Comparison of ENCODE assay signal across 25 mouse cellular contexts in genomic region chr8:113885101-113885500, GRCm38 (mm10). TPM values are rescaled to one million over a fixed set of nuclear protein-coding genes. Genes with fewer than 3 reads are reported as not detected.
A peak's percentile ranks its signal among the peaks of the same experiment; 100 is the strongest.
DNase-seq lines count a peak whose midpoint lies in the region; TF ChIP-seq lines count a peak whose summit lies in the region.
"Had no signal": no experiment of that assay in that cellular context is flagged by ENCODE, and none has a peak within 500 bp of the region (broad histone marks: within the 10 kb centered on the region; RNA-seq: fewer than 3 reads in every experiment).

No protein-coding gene starts in this region.

- no peak for TF ChIP-seq POLR2A in kidney, adult 2 months (IDR thresholded peaks at IDR 0.05; ENCODE audit: low read depth, low read length)

- no peaks in the 10 kb centered on the region for H3K36me3 ChIP-seq in kidney, adult 2 months (ENCODE audit: control insufficient read depth, insufficient read depth, low read length)
- H3K36me3 ChIP-seq: limb, embryonic 13.5 days; lung, embryonic 15.5 days; midbrain, embryonic 13.5 days had no signal

- TF ChIP-seq CTCF in kidney, adult 2 months (conservative IDR thresholded peaks at IDR 0.05; ENCODE audit: insufficient read depth, insufficient read length, low read depth, low read length): no peak

- no peaks in the 10 kb centered on the region for H3K4me1 ChIP-seq in kidney, adult 2 months (ENCODE audit: control insufficient read depth, insufficient read depth, low read length)
- H3K4me1 ChIP-seq: limb, embryonic 13.5 days; lung, embryonic 15.5 days; megakaryocyte, embryonic 14.5 days had no signal

- no peak overlapping the region for H3K27ac ChIP-seq in kidney, adult 2 months (ENCODE audit: insufficient read depth, low read depth, low read length)
- H3K27ac ChIP-seq: hindbrain, embryonic 14.5 days; limb, embryonic 13.5 days; lung, embryonic 15.5 days; midbrain, embryonic 13.5 days had no signal

- 90% methylated on average over 2 of the region's 2 CpGs for WGBS in kidney, adult 2 months

- peak; percentile 53 for DNase-seq in heart, adult 11 months
- DNase-seq in heart, postnatal 4 days: no peak
- peak; percentile 78 for DNase-seq in cerebellum, adult 11 months
- DNase-seq in cerebellum, adult 8-10 months: peak; percentile 77
- DNase-seq in cerebellum, postnatal 25 days: peak; percentile 80 to 82
- no peak for DNase-seq in kidney, adult 2 months
- DNase-seq in MN1 (ENCODE audit: low spot score): no peak
- DNase-seq in left cerebral cortex, adult 8-10 months (ENCODE audit: low spot score in 2 of 2): no peak
- DNase-seq: adrenal gland, postnatal 14 days; forebrain, postnatal 0 days; gastrocnemius, postnatal 14 days; heart, adult 18-20 months; kidney, adult 9 months; kidney, postnatal 10 days; layer of hippocampus, adult 9-11 months; lung, postnatal 4 days; thymus, postnatal 4 days had no signal

- no peaks in the 10 kb centered on the region for H3K27me3 ChIP-seq in kidney, adult 2 months (replicated peaks; ENCODE audit: control insufficient read depth, insufficient read depth, low read length)
- H3K27me3 ChIP-seq: lung, embryonic 15.5 days; megakaryocyte, embryonic 14.5 days; midbrain, embryonic 13.5 days had no signal

- no peak overlapping the region for H3K4me3 ChIP-seq in kidney, adult 2 months (ENCODE audit: insufficient read depth, low read depth, low read length)
- H3K4me3 ChIP-seq: limb, embryonic 13.5 days; lung, embryonic 15.5 days; megakaryocyte, embryonic 14.5 days; midbrain, embryonic 13.5 days had no signal

RNA-seq across cellular contexts. Expression of gene Adamts18, which starts 36.6 kb away (rescaled TPM):
- under 1 TPM; 0.12 to 0.20 TPM for total RNA-seq in heart, postnatal 4 days (2021)
- not detected in 2 replicates for polyA plus RNA-seq in kidney, adult 2 months (2012; rRNA removed)
- total RNA-seq in left cerebral cortex, adult 8-10 months (2022): 1 to 10 TPM; 2.0 to 2.5 (median 2.3) TPM
- total RNA-seq: hematopoietic stem cell, adult 5-6 weeks; MEL; monocyte, adult 5-6 weeks had no signal

Comparison
In these comparisons a context has a peak if more than half of its experiments do, and no peak if none do; other contexts are left out.
1. DNase-seq: peak in heart, adult 11 months (single experiment), cerebellum, adult 11 months (single experiment), cerebellum, adult 8-10 months (single experiment) and cerebellum, postnatal 25 days (2 of 2); none in heart, postnatal 4 days (single experiment), kidney, adult 2 months (single experiment), MN1 (single experiment) and left cerebral cortex, adult 8-10 months (0 of 2).